Mouse (Mus musculus): ENCODE data around the gene Mars. TPM values are rescaled to one million over a fixed set of nuclear protein-coding genes. Genes with fewer than 3 reads are reported as not detected.

Gene Mars
- polyA plus RNA-seq, 1 experiment: 155 TPM

DNA sequence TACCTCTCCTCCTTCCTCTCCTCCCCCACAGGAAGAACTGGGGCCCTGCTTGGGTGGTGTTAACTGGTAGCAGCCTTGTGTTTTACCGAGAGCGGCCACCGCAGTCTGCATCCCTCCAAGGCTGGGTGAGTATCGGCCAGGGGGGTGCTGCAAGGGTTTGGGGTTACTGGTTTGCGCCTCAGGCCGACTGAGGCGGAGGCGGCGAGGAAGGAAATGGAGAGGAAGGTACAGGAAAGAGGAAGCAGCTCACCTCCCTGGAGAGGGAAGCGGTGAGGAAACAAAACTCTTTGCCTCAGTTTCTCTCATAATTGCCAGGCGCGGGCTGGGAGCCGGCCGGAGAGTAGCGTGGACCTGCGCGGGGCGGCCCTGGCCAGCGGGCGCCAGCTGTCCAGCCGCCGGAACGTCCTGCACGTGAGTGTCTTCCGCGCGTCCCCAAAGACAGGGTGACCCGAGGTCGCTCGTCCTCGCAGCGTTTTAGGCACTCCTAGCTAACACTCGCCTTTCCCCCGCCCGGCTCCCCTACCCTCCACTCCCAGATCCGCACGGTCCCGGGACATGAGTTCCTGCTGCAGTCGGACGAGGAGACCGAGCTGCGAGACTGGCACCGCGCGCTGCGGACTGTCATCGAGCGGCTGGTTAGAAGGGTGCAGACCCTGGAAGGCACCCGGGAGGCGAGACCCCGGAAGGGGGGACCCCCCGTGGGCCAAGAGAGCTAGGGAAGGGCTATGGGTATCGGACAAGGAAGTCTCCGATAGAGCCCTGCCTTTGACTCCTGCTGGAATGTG lies 14.6 kb upstream of the Mars start:
- Histone ChIP-seq H3K79me3 (ENCODE audit: low read depth) (no peaks in the 10 kb centered on the region), H3K36me3 (ENCODE audit: control insufficient read depth, insufficient read depth) (no peaks in the 10 kb centered on the region), H3K27me3 (ENCODE audit: control insufficient read depth, insufficient read depth, insufficient read length) (peaks cover 57% of the 10 kb centered on the region), H3K4me3 (ENCODE audit: insufficient read depth, poor library complexity, severe bottlenecking) (no peak overlapping the region), H3ac (ENCODE audit: control insufficient read depth, insufficient read length, low read depth) (no peak overlapping the region), H3K79me2 (ENCODE audit: control insufficient read depth, insufficient read depth) (no peaks in the 10 kb centered on the region)
- no peak for TF ChIP-seq MYOG (IDR thresholded peaks at IDR 0.05; ENCODE audit: control insufficient read depth, extremely low read depth, insufficient read length)
- no peak for TF ChIP-seq CTCF (IDR thresholded peaks at IDR 0.05; ENCODE audit: control insufficient read depth, insufficient read depth, insufficient read length)
- TF ChIP-seq MYOD1 (IDR thresholded peaks at IDR 0.05; ENCODE audit: control insufficient read depth, insufficient read length, low read depth): no peak
- no peak for TF ChIP-seq MAX (IDR thresholded peaks at IDR 0.05)
- TF ChIP-seq CEBPB (IDR thresholded peaks at IDR 0.05; ENCODE audit: low read depth): no peak

DNA sequence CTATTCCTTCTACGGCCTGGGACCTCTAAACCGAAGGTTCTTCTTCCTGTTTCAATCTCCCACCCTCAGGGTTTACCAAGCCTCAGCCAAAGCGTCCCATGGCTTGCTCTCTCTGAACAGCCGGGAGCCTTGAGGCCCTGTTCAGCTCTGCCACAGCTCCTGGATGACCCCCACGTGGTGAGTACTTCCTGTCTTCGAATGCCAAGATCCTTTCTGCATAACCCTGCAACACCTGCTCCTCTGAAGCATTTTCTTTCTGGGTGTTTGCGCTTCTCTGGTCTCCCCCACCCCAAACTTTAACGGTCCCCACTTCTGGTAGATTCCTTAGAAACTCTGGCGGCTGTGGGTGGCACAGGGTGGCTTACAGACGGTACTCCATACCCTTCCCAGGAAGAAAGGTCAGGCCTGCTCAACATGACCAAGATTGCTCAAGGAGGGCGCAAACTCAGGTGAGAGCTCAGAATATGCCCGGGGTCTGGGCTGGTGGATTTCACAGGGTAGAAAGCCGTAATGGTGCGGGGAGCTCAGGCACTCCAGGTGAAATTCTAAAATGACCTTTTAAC lies 13.9 kb upstream of the Mars start:
- Histone ChIP-seq H3ac (ENCODE audit: control insufficient read depth, insufficient read length, low read depth) (no peak overlapping the region), H3K27me3 (ENCODE audit: control insufficient read depth, insufficient read depth, insufficient read length) (peaks cover 64% of the 10 kb centered on the region), H3K79me3 (ENCODE audit: low read depth) (no peaks in the 10 kb centered on the region), H3K79me2 (ENCODE audit: control insufficient read depth, insufficient read depth) (no peaks in the 10 kb centered on the region), H3K4me3 (ENCODE audit: insufficient read depth, poor library complexity, severe bottlenecking) (no peak overlapping the region), H3K36me3 (ENCODE audit: control insufficient read depth, insufficient read depth) (no peaks in the 10 kb centered on the region)
- TF ChIP-seq FOSL1 (IDR thresholded peaks at IDR 0.05; ENCODE audit: insufficient read depth, low read length, poor library complexity, severe bottlenecking) (no peak), USF1 (IDR thresholded peaks at IDR 0.05; ENCODE audit: low read depth) (no peak), MYOD1 (IDR thresholded peaks at IDR 0.05; ENCODE audit: control insufficient read depth, insufficient read length, low read depth) (no peak), CTCF (IDR thresholded peaks at IDR 0.05; ENCODE audit: control insufficient read depth, insufficient read depth, insufficient read length) (no peak), MYOG (IDR thresholded peaks at IDR 0.05; ENCODE audit: control insufficient read depth, extremely low read depth, insufficient read length) (no peak), MAX (IDR thresholded peaks at IDR 0.05) (no peak), CEBPB (IDR thresholded peaks at IDR 0.05; ENCODE audit: low read depth) (no peak)

DNA sequence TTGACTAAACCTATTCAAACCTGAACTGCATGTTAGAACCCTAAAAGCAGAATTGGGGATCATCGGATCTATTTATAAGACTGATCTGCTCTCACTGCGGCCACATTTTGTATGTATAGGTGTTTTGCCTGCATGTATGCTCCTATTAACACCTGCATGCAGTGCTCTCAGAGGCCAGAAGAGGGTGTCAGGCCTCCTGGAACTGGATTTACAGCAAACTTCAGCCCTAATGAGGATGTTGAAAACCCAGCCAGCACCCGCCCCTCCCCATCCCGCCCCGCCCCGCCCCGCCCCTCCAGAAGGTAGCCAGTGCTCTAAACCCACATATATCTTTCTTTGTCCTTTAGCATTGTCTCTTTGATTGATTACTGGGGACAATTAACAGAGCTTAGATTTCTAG lies 12.9 kb upstream of the Mars start:
- H3K79me2 ChIP-seq (ENCODE audit: control insufficient read depth, insufficient read depth): no peaks in the 10 kb centered on the region
- no peak for TF ChIP-seq CTCF (IDR thresholded peaks at IDR 0.05; ENCODE audit: control insufficient read depth, insufficient read depth, insufficient read length)
- no peak for TF ChIP-seq MYOD1 (IDR thresholded peaks at IDR 0.05; ENCODE audit: control insufficient read depth, insufficient read length, low read depth)
- TF ChIP-seq MYOG (IDR thresholded peaks at IDR 0.05; ENCODE audit: control insufficient read depth, extremely low read depth, insufficient read length): no peak
- no peak for TF ChIP-seq FOSL1 (IDR thresholded peaks at IDR 0.05; ENCODE audit: insufficient read depth, low read length, poor library complexity, severe bottlenecking)
- no peak for TF ChIP-seq CEBPB (IDR thresholded peaks at IDR 0.05; ENCODE audit: low read depth)
- TF ChIP-seq MAX (IDR thresholded peaks at IDR 0.05): no peak
- TF ChIP-seq USF1 (IDR thresholded peaks at IDR 0.05; ENCODE audit: low read depth): no peak

DNA sequence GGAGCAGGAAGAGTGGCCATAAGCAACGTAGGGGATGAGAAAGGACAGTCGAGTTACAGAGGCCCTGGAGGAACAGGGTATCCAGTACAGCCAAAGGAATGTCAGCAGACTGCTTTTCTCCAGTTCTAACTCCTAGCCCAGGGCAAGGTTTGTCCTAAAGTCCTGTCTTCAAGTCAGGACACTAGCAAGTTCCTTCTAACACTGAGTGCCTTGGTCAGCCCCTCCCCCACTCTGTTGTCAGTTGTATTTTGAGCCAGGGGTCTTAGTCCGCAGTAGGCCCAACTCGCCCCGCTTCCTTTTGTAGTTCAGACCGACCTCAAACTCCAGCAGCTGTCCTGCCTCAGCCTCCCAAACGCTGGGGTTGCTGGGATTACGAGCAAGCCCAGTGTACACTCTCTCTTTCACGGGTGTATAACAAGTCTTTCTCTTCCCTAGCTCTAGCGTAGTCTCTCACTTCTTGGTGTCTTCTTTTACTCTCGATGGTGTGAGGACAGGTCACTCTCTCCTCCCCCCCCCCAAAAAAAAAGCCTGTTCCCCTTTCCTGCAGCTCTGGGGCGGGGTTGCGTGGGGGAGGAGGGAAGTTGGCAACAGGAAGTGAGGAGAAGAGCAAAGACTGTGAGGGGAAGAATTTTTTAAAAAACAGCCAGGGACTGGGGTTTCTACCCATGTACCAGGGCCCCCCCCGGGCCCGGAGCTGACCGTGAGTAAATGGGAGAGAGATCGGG lies 11.7 kb upstream of the Mars start:
- TF ChIP-seq MAX (IDR thresholded peaks at IDR 0.05): no peak
- TF ChIP-seq CEBPB (IDR thresholded peaks at IDR 0.05; ENCODE audit: low read depth): no peak
- no peak for TF ChIP-seq MYOD1 (IDR thresholded peaks at IDR 0.05; ENCODE audit: control insufficient read depth, insufficient read length, low read depth)
- no peak for TF ChIP-seq USF1 (IDR thresholded peaks at IDR 0.05; ENCODE audit: low read depth)
- TF ChIP-seq CTCF (IDR thresholded peaks at IDR 0.05; ENCODE audit: control insufficient read depth, insufficient read depth, insufficient read length): no peak
- no peak for TF ChIP-seq FOSL1 (IDR thresholded peaks at IDR 0.05; ENCODE audit: insufficient read depth, low read length, poor library complexity, severe bottlenecking)
- no peak for TF ChIP-seq MYOG (IDR thresholded peaks at IDR 0.05; ENCODE audit: control insufficient read depth, extremely low read depth, insufficient read length)
- no peak overlapping the region for H3K4me3 ChIP-seq (ENCODE audit: insufficient read depth, poor library complexity, severe bottlenecking)

More for the DNA sequence above, 12.9 kb upstream of the Mars start:
- Histone ChIP-seq H3K27me3 (ENCODE audit: control insufficient read depth, insufficient read depth, insufficient read length) (peaks cover 64% of the 10 kb centered on the region), H3K79me3 (ENCODE audit: low read depth) (no peaks in the 10 kb centered on the region), H3K4me3 (ENCODE audit: insufficient read depth, poor library complexity, severe bottlenecking) (no peak overlapping the region), H3K36me3 (ENCODE audit: control insufficient read depth, insufficient read depth) (no peaks in the 10 kb centered on the region), H3ac (ENCODE audit: control insufficient read depth, insufficient read length, low read depth) (no peak overlapping the region)

DNA sequence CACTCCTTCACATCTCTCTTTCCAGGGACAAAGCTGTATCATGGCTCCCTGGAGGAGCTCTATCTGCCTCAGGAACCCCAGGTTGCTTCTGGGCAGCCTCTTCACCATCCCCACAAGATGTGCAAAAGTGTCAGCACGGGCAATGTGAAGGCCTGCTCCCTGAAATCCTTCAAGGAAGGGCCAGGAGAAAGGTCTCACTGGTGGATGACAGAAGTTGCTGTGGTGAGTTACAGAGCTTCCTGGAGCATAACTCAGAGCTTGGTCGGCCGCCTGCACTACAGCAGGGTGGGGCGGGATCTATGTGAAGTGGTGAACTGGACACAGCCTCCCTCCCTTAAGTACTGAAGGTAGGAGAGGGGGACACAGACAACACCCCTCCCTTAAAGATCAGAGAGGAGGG lies 11.1 kb upstream of the Mars start:
- TF ChIP-seq FOSL1 (IDR thresholded peaks at IDR 0.05; ENCODE audit: insufficient read depth, low read length, poor library complexity, severe bottlenecking) (no peak), MYOG (IDR thresholded peaks at IDR 0.05; ENCODE audit: control insufficient read depth, extremely low read depth, insufficient read length) (no peak), CEBPB (IDR thresholded peaks at IDR 0.05; ENCODE audit: low read depth) (no peak), MAX (IDR thresholded peaks at IDR 0.05) (no peak)
- no peak overlapping the region for H3K4me3 ChIP-seq (ENCODE audit: insufficient read depth, poor library complexity, severe bottlenecking)
- no peaks in the 10 kb centered on the region for H3K79me3 ChIP-seq (ENCODE audit: low read depth)
- no peak overlapping the region for H3ac ChIP-seq (ENCODE audit: control insufficient read depth, insufficient read length, low read depth)
- no peaks in the 10 kb centered on the region for H3K36me3 ChIP-seq (ENCODE audit: control insufficient read depth, insufficient read depth)
- peaks cover 52% of the 10 kb centered on the region for H3K27me3 ChIP-seq (ENCODE audit: control insufficient read depth, insufficient read depth, insufficient read length)
- H3K79me2 ChIP-seq (ENCODE audit: control insufficient read depth, insufficient read depth): no peaks in the 10 kb centered on the region

More for the DNA sequence above, 11.7 kb upstream of the Mars start:
- no peaks in the 10 kb centered on the region for H3K36me3 ChIP-seq (ENCODE audit: control insufficient read depth, insufficient read depth)
- no peak overlapping the region for H3ac ChIP-seq (ENCODE audit: control insufficient read depth, insufficient read length, low read depth)
- no peaks in the 10 kb centered on the region for H3K79me3 ChIP-seq (ENCODE audit: low read depth)
- peaks cover 56% of the 10 kb centered on the region for H3K27me3 ChIP-seq (ENCODE audit: control insufficient read depth, insufficient read depth, insufficient read length)
- no peaks in the 10 kb centered on the region for H3K79me2 ChIP-seq (ENCODE audit: control insufficient read depth, insufficient read depth)

Measured in C2C12 (cell line).